Mouse (Mus musculus): ENCODE measurements around the gene Cldnd1. TPM values are rescaled to one million over a fixed set of nuclear protein-coding genes. Genes with fewer than 3 reads are reported as not detected.

Gene Cldnd1
- 43.8 to 58.0 TPM (median 51.3 TPM) in 4 replicates for total RNA-seq (2023; ENCODE audit: inconsistent age)

GRCm38 (mm10) chr16:58727477-58728131 is at the start of gene Cldnd1:
Cldnd1 (plus strand) TSS chr16:58727910.

GRCm38 (mm10) chr16:58718666-58719120 is 9.0 kb upstream of the Cldnd1 start, which contains the start of gene Gpr15:
Gpr15 (minus strand) TSS chr16:58719070.

GRCm38 (mm10) chr16:58763076-58763475 is 35.4 kb downstream of the Cldnd1 start, which contains the start of gene Olfr172:
Olfr172 (minus strand) TSS chr16:58763176.

Other genes starting within 250 kb of the Cldnd1 start
- 76.6 to 95.6 TPM (median 83.2 TPM) in 4 replicates for gene St3gal6, start 203.7 kb upstream of the Cldnd1 start, total RNA-seq (2023; ENCODE audit: inconsistent age)
- not detected in 4 replicates for gene Gm813, start 110.9 kb upstream of the Cldnd1 start, total RNA-seq (2023; ENCODE audit: inconsistent age)
- gene E330017A01Rik, start 89.2 kb upstream of the Cldnd1 start, total RNA-seq (2023; ENCODE audit: inconsistent age) = not detected in 4 replicates
- 9.4 to 13.2 TPM (median 12.9 TPM) in 4 replicates for gene Cpox, start 57.6 kb upstream of the Cldnd1 start, total RNA-seq (2023; ENCODE audit: inconsistent age)
- not detected in 4 replicates for gene Gpr15, start 8.8 kb upstream of the Cldnd1 start, total RNA-seq (2023; ENCODE audit: inconsistent age)
- not detected in 4 replicates for gene Olfr172, start 35.3 kb downstream of the Cldnd1 start, total RNA-seq (2023; ENCODE audit: inconsistent age)
- not detected in 4 replicates for gene Olfr173, start 72.4 kb downstream of the Cldnd1 start, total RNA-seq (2023; ENCODE audit: inconsistent age)
- gene Olfr175-ps1, start 98.9 kb downstream of the Cldnd1 start, total RNA-seq (2023; ENCODE audit: inconsistent age) = not detected in 4 replicates
- gene Olfr177, start 146.9 kb downstream of the Cldnd1 start, total RNA-seq (2023; ENCODE audit: inconsistent age) = not detected in 4 replicates
- gene Olfr178, start 164.2 kb downstream of the Cldnd1 start, total RNA-seq (2023; ENCODE audit: inconsistent age) = not detected in 4 replicates
- gene Olfr181, start 200.8 kb downstream of the Cldnd1 start, total RNA-seq (2023; ENCODE audit: inconsistent age) = not detected in 4 replicates
- not detected in 4 replicates for gene Olfr180, start 201.5 kb downstream of the Cldnd1 start, total RNA-seq (2023; ENCODE audit: inconsistent age)

Data from B cell, adult (primary cell).